Mouse (Mus musculus) neutrophil, adult 83 days (primary cell): Measurements from ENCODE around the gene Rfx4. TPM values are rescaled to one million over a fixed set of nuclear protein-coding genes. Genes with fewer than 3 reads are reported as not detected.

Experiments
- total RNA-seq, 2 experiments: library from RNA; stranded (reverse); gene quantifications; one replicate each; pipeline ENCODE4 v1.2.4; 2023

The Rfx4 gene
- total RNA-seq: under 1 TPM; 0.13 to 0.75 TPM

DNA sequence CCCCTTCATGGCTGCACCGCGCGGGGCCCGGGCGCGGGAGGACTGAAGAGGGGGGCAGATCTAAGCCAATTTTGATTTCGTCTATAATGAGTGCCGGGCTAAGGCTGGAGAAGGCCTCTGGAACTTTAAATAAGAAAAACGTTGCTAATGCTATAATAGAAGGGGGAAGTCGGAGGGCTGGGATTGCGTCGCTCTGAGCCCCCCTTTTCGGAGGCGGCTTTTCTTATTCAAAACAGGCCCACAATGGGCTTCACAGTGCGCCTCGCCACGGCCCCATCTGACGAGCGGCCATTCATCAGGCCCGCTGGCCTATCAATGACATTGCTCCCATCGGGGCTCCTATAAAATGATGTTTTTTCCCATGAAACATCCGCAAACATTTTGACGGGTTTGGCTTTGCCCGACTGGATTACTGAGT lies at the start of gene Rfx4:
Rfx4 (plus strand) TSS at position 277 of the 418 bp plus-strand sequence.

GRCm38 (mm10) chr10:84916810-84917730 lies 161.2 kb downstream of the Rfx4 start, which contains the start of gene Ric8b:
Gene Ric8b (plus strand): TSS chr10:84917616.

Other genes starting within 250 kb of the Rfx4 start
- 100 to 1,000 TPM; 236 to 239 TPM for gene Ckap4, start 222.0 kb upstream of the Rfx4 start, total RNA-seq
- gene Tcp11l2, start 179.4 kb upstream of the Rfx4 start, total RNA-seq: 100 to 1,000 TPM in 1 of 2 experiments, 10 to 100 TPM in 1; 97.1 to 101 TPM
- 10 to 100 TPM; 22.9 to 23.0 TPM for gene Polr3b, start 133.8 kb upstream of the Rfx4 start, total RNA-seq
- 10 to 100 TPM; 16.8 TPM for gene Ric8b, start 161.6 kb downstream of the Rfx4 start, total RNA-seq